Mouse (Mus musculus) midbrain, embryonic 14.5 days (tissue): Measurements from ENCODE around the gene Stam. TPM values are rescaled to one million over a fixed set of nuclear protein-coding genes. Genes with fewer than 3 reads are reported as not detected.
"Not testable (repeated sequence)": the region's sequence is repeated elsewhere in the genome, so short reads cannot be mapped to it uniquely, and the experiment has no call there.

Experiments used
- ATAC-seq: fragments of 200-750 bp; cut with Nextera tagmentation; 2 replicates; pipeline ENCODE4 v1.8.0; 2017; ENCODE audit warnings: moderate number of reproducible peaks, moderate library complexity; ENCODE audit not compliant: low FRiP score, low TSS enrichment
- DNase-seq: peaks from one replicate; pipeline ENCODE4 v3.0.0-alpha.2; 2015
- H3K27ac ChIP-seq: fragments of 300-500 bp; sonication (generic); replicated peaks from 2 replicates; pipeline ENCODE4 v1.5.1; 2014; ENCODE audit warnings: mild to moderate bottlenecking, low read depth, low read length, moderate library complexity
- H3K27me3 ChIP-seq: fragments of 300-500 bp; sonication (generic); 2 replicates; pipeline ENCODE4 v1.6.1; 2014; ENCODE audit warnings: low read length, control low read depth, mixed read lengths; ENCODE audit not compliant: control insufficient read depth, insufficient read depth
- H3K36me3 ChIP-seq: fragments of 300-500 bp; sonication (generic); 2 replicates; pipeline ENCODE4 v1.6.1; 2014; ENCODE audit warnings: low read length, control low read depth; ENCODE audit not compliant: control insufficient read depth, insufficient read depth
- H3K4me1 ChIP-seq: fragments of 300-500 bp; sonication (generic); 2 replicates; pipeline ENCODE4 v1.6.1; 2014; ENCODE audit warnings: mild to moderate bottlenecking, antibody characterized with exemption, low read length, control low read depth; ENCODE audit not compliant: control insufficient read depth, insufficient read depth
- H3K4me2 ChIP-seq: fragments of 300-500 bp; sonication (generic); 2 replicates; pipeline ENCODE4 v1.6.1; 2014; ENCODE audit warnings: mild to moderate bottlenecking, low read length, moderate library complexity
- H3K4me3 ChIP-seq: fragments of 300-500 bp; sonication (generic); replicated peaks from 2 replicates; pipeline ENCODE4 v1.5.1; 2014; ENCODE audit warnings: low read depth, low read length
- H3K9ac ChIP-seq: fragments of 300-500 bp; sonication (generic); replicated peaks from 2 replicates; pipeline ENCODE4 v1.6.1; 2014; ENCODE audit warnings: mild to moderate bottlenecking, low read length, moderate library complexity
- H3K9me3 ChIP-seq: fragments of 300-500 bp; sonication (generic); 2 replicates; pipeline ENCODE4 v1.6.1; 2016; ENCODE audit warnings: low read length, control low read depth, mixed read lengths; ENCODE audit not compliant: control insufficient read depth
- WGBS: fragments of 180-500 bp; shearing (Covaris S2); extraction: QIAGEN DNeasy Blood & Tissue Kit; methylation state at CpG from one replicate; pipeline ENCODE4 v1.1.7; 2014; 5-methylcytosine and 5-hydroxymethylcytosine counted together
- polyA plus RNA-seq: library from polyadenylated mRNA; unstranded; fragments of >200 nt; fragmentation: Nextera tagmentation; extraction: Ambion mirVana; gene quantifications from 2 replicates; pipeline ENCODE4 v1.2.1, GENCODE M21; 2014

Gene Stam
- polyA plus RNA-seq, 1 experiment from 2014 or later = 141 TPM

GRCm38 (mm10) chr2:14078527-14078926, 4.6 kb downstream of the Stam start:
- not testable (repeated sequence) for H3K4me3 ChIP-seq, DNase-seq, H3K9me3 ChIP-seq, H3K9ac ChIP-seq, ATAC-seq, H3K4me2 ChIP-seq, H3K27me3 ChIP-seq, H3K36me3 ChIP-seq, H3K27ac ChIP-seq
- whole genome bisulfite sequencing = 95% methylated on average over 9 of the region's 9 CpGs
- H3K4me1 ChIP-seq = peaks cover 16% of the 10 kb centered on the region

DNA sequence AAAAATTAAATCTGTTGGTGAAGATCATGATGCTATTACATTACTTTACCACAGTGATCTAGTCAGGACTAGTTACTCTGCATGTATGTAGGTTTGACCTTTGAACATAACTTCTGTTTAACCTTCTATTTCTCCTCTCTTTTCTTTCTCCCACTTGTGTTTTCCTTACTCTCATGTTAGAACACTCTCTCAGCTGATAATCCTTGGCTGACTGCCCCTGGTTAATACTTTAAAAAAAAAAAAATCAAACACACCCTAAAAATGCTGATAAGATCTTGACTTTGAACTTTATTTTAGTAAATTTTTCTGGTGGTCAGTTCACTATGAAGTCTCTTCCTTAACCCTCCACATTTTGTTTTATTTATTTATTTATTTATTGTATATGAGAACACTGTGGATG, 26.6 kb downstream of the Stam start:
- H3K36me3 ChIP-seq = peaks cover 21% of the 10 kb centered on the region
- ATAC-seq (no peak), DNase-seq (no peak)
- no peak overlapping the region for H3K4me3 ChIP-seq
- no peaks in the 10 kb centered on the region for H3K27me3 ChIP-seq
- no peak overlapping the region for H3K27ac ChIP-seq
- no peak overlapping the region for H3K4me2 ChIP-seq
- no peaks in the 10 kb centered on the region for H3K4me1 ChIP-seq
- no peaks in the 10 kb centered on the region for H3K9me3 ChIP-seq
- H3K9ac ChIP-seq = no peak overlapping the region

GRCm38 (mm10) chr2:14102603-14103002, 28.7 kb downstream of the Stam start:
- DNase-seq (no peak), ATAC-seq (no peak)
- Histone ChIP-seq H3K4me3 (no peak overlapping the region), H3K36me3 (peaks cover 21% of the 10 kb centered on the region), H3K9me3 (no peaks in the 10 kb centered on the region), H3K27ac (no peak overlapping the region), H3K9ac (no peak overlapping the region), H3K4me2 (no peak overlapping the region), H3K4me1 (no peaks in the 10 kb centered on the region), H3K27me3 (no peaks in the 10 kb centered on the region)
- 92% methylated on average over 2 of the region's 2 CpGs for WGBS

- Histone ChIP-seq H3K27ac (no peak overlapping the region), H3K36me3 (peaks cover 21% of the 10 kb centered on the region), H3K27me3 (no peaks in the 10 kb centered on the region), H3K4me1 (no peaks in the 10 kb centered on the region), H3K9ac (no peak overlapping the region), H3K4me2 (no peak overlapping the region), H3K9me3 (no peaks in the 10 kb centered on the region), H3K4me3 (no peak overlapping the region)
- 93% methylated on average over 1 of the region's 1 CpGs for WGBS
- no peak for DNase-seq
- ATAC-seq = no peak
Measured at GRCm38 (mm10) chr2:14103924-14104323, 30.0 kb downstream of the Stam start.

DNA sequence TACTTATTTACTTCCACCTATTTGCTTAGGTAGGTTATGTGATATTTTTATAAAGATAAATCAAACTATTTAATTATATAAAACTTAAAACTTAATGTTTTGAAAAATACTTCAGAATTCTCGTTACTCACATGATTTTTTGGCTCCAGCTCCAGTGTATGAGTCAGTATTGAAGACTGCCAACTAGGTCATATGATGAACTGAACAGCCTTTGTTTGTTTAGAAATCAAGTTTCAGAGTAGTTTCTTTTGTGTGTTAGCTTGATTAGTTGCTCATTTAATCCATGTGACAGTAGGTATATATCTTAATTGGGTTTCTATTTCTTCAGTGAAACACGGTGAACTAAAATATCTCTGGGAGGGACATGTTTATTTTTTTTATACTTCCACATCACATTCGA, 33.8 kb downstream of the Stam start:
- no peak overlapping the region for H3K9ac ChIP-seq
- 93% methylated on average over 3 of the region's 3 CpGs for WGBS
- no peaks in the 10 kb centered on the region for H3K4me1 ChIP-seq
- ATAC-seq (no peak), DNase-seq (no peak)
- no peak overlapping the region for H3K4me2 ChIP-seq
- no peak overlapping the region for H3K27ac ChIP-seq
- no peak overlapping the region for H3K4me3 ChIP-seq
- peaks cover 18% of the 10 kb centered on the region for H3K36me3 ChIP-seq
- H3K27me3 ChIP-seq = no peaks in the 10 kb centered on the region
- H3K9me3 ChIP-seq = no peaks in the 10 kb centered on the region

DNA sequence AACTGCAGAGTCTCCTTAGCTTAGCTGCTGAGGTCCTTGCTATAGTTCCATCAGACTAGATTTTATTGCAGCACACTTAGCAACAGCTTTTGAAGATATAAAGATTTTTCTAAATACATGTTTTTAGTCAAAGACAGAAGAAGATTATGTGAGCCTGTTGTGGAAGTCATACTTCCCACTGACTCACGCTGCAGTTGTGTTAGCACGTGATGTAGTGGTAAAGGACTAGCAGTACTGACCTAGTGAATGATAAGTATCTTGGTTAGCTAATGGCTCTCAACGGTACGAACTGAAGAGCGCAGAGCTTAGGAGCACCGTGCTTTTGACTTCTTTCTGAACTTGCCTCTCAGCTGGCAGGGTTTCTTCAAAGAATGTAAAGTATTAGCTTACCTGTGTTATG, 52.5 kb downstream of the Stam start:
- 86% methylated on average over 6 of the region's 6 CpGs for WGBS
- no peak overlapping the region for H3K9ac ChIP-seq
- ATAC-seq = no peak
- H3K9me3 ChIP-seq = no peaks in the 10 kb centered on the region
- H3K27me3 ChIP-seq = no peaks in the 10 kb centered on the region
- no peak overlapping the region for H3K27ac ChIP-seq
- H3K4me3 ChIP-seq = no peak overlapping the region
- H3K4me1 ChIP-seq = no peaks in the 10 kb centered on the region
- peaks cover 29% of the 10 kb centered on the region for H3K36me3 ChIP-seq
- no peak for DNase-seq
- H3K4me2 ChIP-seq = no peak overlapping the region

DNA sequence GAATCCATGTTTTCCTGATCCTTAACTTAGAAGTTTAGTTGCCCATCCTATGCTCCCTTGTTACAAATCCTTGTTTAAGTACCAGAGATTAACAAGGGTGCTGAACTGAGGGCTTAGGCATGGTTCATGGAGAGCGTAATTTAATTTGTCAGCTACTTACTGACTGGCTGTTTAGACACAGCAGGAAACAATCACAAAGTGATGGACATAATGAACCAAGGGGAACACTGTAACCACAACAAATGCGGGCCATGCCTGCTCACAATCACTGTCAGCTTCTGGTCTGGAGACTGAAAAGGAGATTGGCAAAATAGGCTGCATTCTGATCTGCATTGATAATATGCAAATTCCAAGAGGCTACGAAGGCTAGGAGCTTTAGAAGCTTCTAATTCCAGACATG, 53.7 kb downstream of the Stam start:
- WGBS = 27% methylated on average over 3 of the region's 3 CpGs
- H3K9me3 ChIP-seq = no peaks in the 10 kb centered on the region
- DNase-seq (peak; percentile 34), ATAC-seq (peak; percentile 66; the same call in 1 of the 2 replicates)
- no peak overlapping the region for H3K4me3 ChIP-seq
- H3K27me3 ChIP-seq = no peaks in the 10 kb centered on the region
- no peak overlapping the region for H3K27ac ChIP-seq
- no peak overlapping the region for H3K4me2 ChIP-seq
- H3K4me1 ChIP-seq = no peaks in the 10 kb centered on the region
- peaks cover 40% of the 10 kb centered on the region for H3K36me3 ChIP-seq
- no peak overlapping the region for H3K9ac ChIP-seq

DNA sequence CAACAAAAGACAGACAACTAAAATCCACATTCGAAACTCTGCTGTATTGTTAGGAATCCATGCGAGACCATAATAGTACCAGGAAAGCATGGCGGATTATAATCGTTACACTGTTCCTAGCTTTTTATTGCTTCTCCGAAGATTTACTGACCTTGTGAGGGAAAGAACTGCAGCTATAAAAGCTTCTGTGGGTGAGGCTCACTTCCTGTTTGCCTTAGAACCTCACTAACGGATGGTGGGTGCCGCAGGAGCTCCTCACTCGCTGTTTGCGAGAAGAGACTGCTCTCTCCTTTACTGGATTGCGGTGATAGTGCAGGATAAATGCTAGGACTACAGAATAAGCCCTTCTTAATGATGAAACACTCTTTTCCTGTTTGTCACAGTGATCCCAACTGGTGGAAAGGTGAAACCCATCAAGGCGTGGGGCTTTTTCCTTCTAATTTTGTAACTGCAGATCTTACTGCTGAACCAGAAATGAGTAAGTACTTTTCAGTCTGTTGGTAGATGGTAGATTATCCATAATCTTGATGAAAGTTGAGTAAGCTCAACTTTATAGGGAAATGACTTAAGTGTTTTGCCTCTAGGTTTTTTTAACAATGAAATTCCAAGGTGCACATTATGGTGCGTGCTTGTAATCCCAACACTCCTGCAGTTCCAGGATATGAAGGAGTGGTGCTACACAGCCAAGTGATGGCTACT, 56.9 kb downstream of the Stam start:
- Histone ChIP-seq H3K9me3 (no peaks in the 10 kb centered on the region), H3K27me3 (no peaks in the 10 kb centered on the region), H3K4me1 (no peaks in the 10 kb centered on the region), H3K9ac (no peak overlapping the region), H3K36me3 (peaks cover 44% of the 10 kb centered on the region), H3K27ac (no peak overlapping the region), H3K4me3 (no peak overlapping the region), H3K4me2 (no peak overlapping the region)
- no peak for ATAC-seq
- DNase-seq = no peak
- WGBS = 92% methylated on average over 12 of the region's 12 CpGs

- H3K9me3 ChIP-seq = no peaks in the 10 kb centered on the region
- H3K27me3 ChIP-seq = no peaks in the 10 kb centered on the region
- no peak overlapping the region for H3K27ac ChIP-seq
- DNase-seq (no peak), ATAC-seq (no peak)
- no peak overlapping the region for H3K9ac ChIP-seq
- no peak overlapping the region for H3K4me3 ChIP-seq
- H3K4me2 ChIP-seq = no peak overlapping the region
- 93% methylated on average over 4 of the region's 4 CpGs for WGBS
- H3K4me1 ChIP-seq = no peaks in the 10 kb centered on the region
- H3K36me3 ChIP-seq = peaks cover 44% of the 10 kb centered on the region
Measured at GRCm38 (mm10) chr2:14132468-14133326, 58.8 kb downstream of the Stam start.
